1 mouse cellular context compared by ENCODE assay signal in genomic region chr7:141264041-141264700, GRCm38 (mm10).
TF ChIP-seq lines count a peak whose summit lies in the region.

No protein-coding gene starts in this region.

TF ChIP-seq in MEL, 35 proteins besides CTCF, POLR2A, EP300 and RAD21:
- no peak for TF ChIP-seq RCOR1 (IDR thresholded peaks at IDR 0.05; ENCODE audit: low read depth, low read length)
- TF ChIP-seq NRF1 (IDR thresholded peaks at IDR 0.05; ENCODE audit: insufficient read depth, low read depth, low read length, poor library complexity, severe bottlenecking), result 0 out of 2 replicates have a peak, but pooled peaks have one; percentile 8
TF ChIP-seq in MEL: peak in this region for 1.
